Mouse (Mus musculus) embryonic facial prominence, embryonic 15.5 days (tissue): ENCODE data around the gene Acbd5. TPM values are rescaled to one million over a fixed set of nuclear protein-coding genes. Genes with fewer than 3 reads are reported as not detected.

ENCODE experiments used
- ATAC-seq: fragments of 200-750 bp; cut with Nextera tagmentation; 2 replicates; pipeline ENCODE4 v1.8.0; 2017; ENCODE audit warnings: low read depth, moderate TSS enrichment; ENCODE audit not compliant: insufficient number of reproducible peaks, low FRiP score, low TSS enrichment
- H3K27ac ChIP-seq: fragments of 300-500 bp; sonication (generic); replicated peaks from 2 replicates; pipeline ENCODE4 v1.5.1; 2015; ENCODE audit warnings: mild to moderate bottlenecking, inconsistent platforms
- H3K27me3 ChIP-seq: fragments of 300-500 bp; sonication (generic); 2 replicates; pipeline ENCODE4 v1.6.1; 2015; ENCODE audit warnings: inconsistent platforms
- H3K36me3 ChIP-seq: fragments of 300-500 bp; sonication (generic); 2 replicates; pipeline ENCODE4 v1.6.1; 2015; ENCODE audit warnings: mild to moderate bottlenecking, inconsistent platforms
- H3K4me1 ChIP-seq: fragments of 300-500 bp; sonication (generic); 2 replicates; pipeline ENCODE4 v1.6.1; 2015; ENCODE audit warnings: inconsistent platforms
- H3K4me2 ChIP-seq: fragments of 300-500 bp; sonication (generic); replicated peaks from 2 replicates; pipeline ENCODE4 v1.6.1; 2015; ENCODE audit warnings: mild to moderate bottlenecking, inconsistent platforms
- H3K4me3 ChIP-seq: fragments of 300-500 bp; sonication (generic); replicated peaks from 2 replicates; pipeline ENCODE4 v1.5.1; 2015; ENCODE audit warnings: mild to moderate bottlenecking, inconsistent platforms
- H3K9ac ChIP-seq: fragments of 300-500 bp; sonication (generic); 2 replicates; pipeline ENCODE4 v1.6.1; 2015; ENCODE audit warnings: inconsistent platforms
- H3K9me3 ChIP-seq: fragments of 300-500 bp; sonication (generic); replicated peaks from 2 replicates; pipeline ENCODE4 v1.6.1; 2016; ENCODE audit warnings: inconsistent platforms
- WGBS: fragments of 180-500 bp; shearing (Covaris S2); methylation state at CpG from one replicate; pipeline ENCODE4 v1.1.7; 2015; 5-methylcytosine and 5-hydroxymethylcytosine counted together
- polyA plus RNA-seq: library from polyadenylated mRNA; unstranded; fragments of >200 nt; fragmentation: Nextera tagmentation; extraction: Ambion mirVana; gene quantifications from 2 replicates; pipeline ENCODE4 v1.2.1, GENCODE M21; 2015

The Acbd5 gene
- polyA plus RNA-seq, 1 experiment from 2014 or later: 33.1 TPM

GRCm38 (mm10) chr2:23155777-23156607 is 88.0 kb downstream of the Acbd5 start, which contains the start of the genes Mastl and Yme1l1:
Gene Mastl, minus strand, starts transcription at chr2:23156024.
Gene Yme1l1, plus strand, starts transcription at chr2:23156369.
- no peaks in the 10 kb centered on the region for H3K27me3 ChIP-seq
- under 1% methylated on average over 61 of the region's 61 CpGs for WGBS
- peak within 1 kb of the TSS; percentile 89 for H3K4me3 ChIP-seq
- peak within 1 kb of the TSS; percentile 100 for H3K27ac ChIP-seq
- H3K4me1 ChIP-seq: peaks cover 21% of the 10 kb centered on the region
- peak within 1 kb of the TSS; percentile 74 for H3K9ac ChIP-seq
- no peaks in the 10 kb centered on the region for H3K9me3 ChIP-seq
- no peaks in the 10 kb centered on the region for H3K36me3 ChIP-seq
- peak; percentile 99 for ATAC-seq
- peak within 1 kb of the TSS; percentile 83 for H3K4me2 ChIP-seq

DNA sequence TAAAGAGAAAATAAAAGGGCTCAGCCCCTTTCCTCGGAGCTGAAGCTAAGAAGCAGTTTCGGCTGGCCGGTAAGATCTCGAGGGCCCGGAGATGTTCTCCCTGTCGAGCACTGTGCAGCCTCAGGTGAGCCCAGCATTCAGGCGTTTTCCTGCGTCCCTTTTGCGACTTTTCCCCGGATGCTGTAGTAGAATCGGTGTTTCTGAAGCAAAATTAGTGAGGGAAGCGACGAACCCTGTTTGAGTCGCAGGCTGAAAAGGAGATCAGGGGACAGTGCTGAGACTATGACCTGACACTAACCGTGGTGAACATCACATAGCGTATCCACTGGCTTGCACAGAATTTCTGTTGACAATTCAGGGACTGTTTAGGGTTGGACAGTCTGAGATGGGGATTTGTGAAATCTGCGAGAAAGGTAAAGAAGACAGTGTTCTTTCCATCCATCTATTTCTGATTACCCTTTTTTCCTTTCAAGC is 88.7 kb downstream of the Acbd5 start:
- under 1% methylated on average over 17 of the region's 17 CpGs for WGBS
- no peaks in the 10 kb centered on the region for H3K36me3 ChIP-seq
- H3K9ac ChIP-seq: peak overlapping the region; percentile 74
- peak overlapping the region; percentile 83 for H3K4me2 ChIP-seq
- peak; percentile 1; the same call in 1 of the 2 replicates for ATAC-seq
- H3K27me3 ChIP-seq: no peaks in the 10 kb centered on the region
- H3K4me1 ChIP-seq: peaks cover 21% of the 10 kb centered on the region
- H3K9me3 ChIP-seq: no peaks in the 10 kb centered on the region
- peak overlapping the region; percentile 89 for H3K4me3 ChIP-seq
- peak overlapping the region; percentile 100 for H3K27ac ChIP-seq

Other genes with a start within 250 kb of the Acbd5 start
- gene Pdss1, start 172.6 kb upstream of the Acbd5 start, polyA plus RNA-seq: 15.8 and 17.2 TPM in 2 replicates
- gene Abi1, start 27.9 kb upstream of the Acbd5 start, polyA plus RNA-seq: 51.8 and 53.9 TPM in 2 replicates
- 7.8 and 8.5 TPM in 2 replicates for gene Mastl, start 87.9 kb downstream of the Acbd5 start, polyA plus RNA-seq
- gene Yme1l1, start 88.2 kb downstream of the Acbd5 start, polyA plus RNA-seq: 70.1 and 73.8 TPM in 2 replicates
- not detected in 2 replicates for gene 4931423N10Rik, start 139.3 kb downstream of the Acbd5 start, polyA plus RNA-seq